Mouse (Mus musculus) kidney, postnatal 14 days (tissue): ENCODE data around the gene Gm10024.
"Not testable (repeated sequence)": the region's sequence is repeated elsewhere in the genome, so short reads cannot be mapped to it uniquely, and the experiment has no call there.

Source experiments
- DNase-seq: peaks from one replicate; pipeline ENCODE4 v3.0.0; 2022; ENCODE audit warnings: mixed read lengths

The Gm10024 gene

GRCm38 (mm10) chr10:77735928-77736327, 24.7 kb downstream of the Gm10024 start:
- DNase-seq, result no peak

- DNase-seq, result no peak
Observed at GRCm38 (mm10) chr10:77738929-77739328, 27.7 kb downstream of the Gm10024 start.

GRCm38 (mm10) chr10:77741924-77742688, 30.8 kb downstream of the Gm10024 start, which contains the start of gene Gm18596:
Gm18596 (minus strand) TSS chr10:77742638.
- not testable (repeated sequence) for DNase-seq

GRCm38 (mm10) chr10:77750686-77751085, 39.4 kb downstream of the Gm10024 start:
- DNase-seq, result not testable (repeated sequence)

GRCm38 (mm10) chr10:77751254-77751653, 40.0 kb downstream of the Gm10024 start, which contains the start of gene Gm9736:
Gm9736 (minus strand) TSS chr10:77751354.
- DNase-seq, result not testable (repeated sequence)

- DNase-seq, result not testable (repeated sequence)
Observed at GRCm38 (mm10) chr10:77752312-77752711, 41.1 kb downstream of the Gm10024 start.

- no peak for DNase-seq
Observed at GRCm38 (mm10) chr10:77753448-77753847, 42.2 kb downstream of the Gm10024 start.

GRCm38 (mm10) chr10:77759582-77759981, 48.3 kb downstream of the Gm10024 start, which contains the start of gene Gm3233:
Gm3233 (minus strand) TSS chr10:77759682.
- not testable (repeated sequence) for DNase-seq
